Mouse (Mus musculus): ENCODE measurements at regions not wholly inside any gene's neighbourhood (a gene's known extent, or its start where the extent isn't known, plus 50 kb on each side); places are given as distances from the start of the nearest gene placed in this dataset.

DNA sequence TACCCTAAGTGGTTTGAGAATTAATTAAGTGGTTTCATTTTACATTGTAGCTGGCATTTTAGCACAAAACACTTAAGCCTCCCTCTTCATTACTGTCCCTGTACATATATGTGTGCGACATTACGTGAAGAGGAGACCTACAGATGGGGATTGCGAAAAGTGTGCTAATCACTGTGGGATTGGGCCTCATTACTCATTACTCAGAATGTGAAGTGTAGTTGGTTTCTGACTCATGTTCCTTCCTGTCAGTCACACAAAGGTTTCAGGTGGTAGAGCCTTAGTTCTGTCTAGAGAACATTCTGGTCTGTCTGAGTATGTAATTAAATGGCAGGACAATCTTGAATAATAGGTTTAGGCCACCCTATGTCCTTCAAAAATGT lies 349.0 kb upstream of the Adgrl2 start:
- no peak for ATAC-seq (ENCODE audit: insufficient number of reproducible peaks, low FRiP score, low TSS enrichment)

DNA sequence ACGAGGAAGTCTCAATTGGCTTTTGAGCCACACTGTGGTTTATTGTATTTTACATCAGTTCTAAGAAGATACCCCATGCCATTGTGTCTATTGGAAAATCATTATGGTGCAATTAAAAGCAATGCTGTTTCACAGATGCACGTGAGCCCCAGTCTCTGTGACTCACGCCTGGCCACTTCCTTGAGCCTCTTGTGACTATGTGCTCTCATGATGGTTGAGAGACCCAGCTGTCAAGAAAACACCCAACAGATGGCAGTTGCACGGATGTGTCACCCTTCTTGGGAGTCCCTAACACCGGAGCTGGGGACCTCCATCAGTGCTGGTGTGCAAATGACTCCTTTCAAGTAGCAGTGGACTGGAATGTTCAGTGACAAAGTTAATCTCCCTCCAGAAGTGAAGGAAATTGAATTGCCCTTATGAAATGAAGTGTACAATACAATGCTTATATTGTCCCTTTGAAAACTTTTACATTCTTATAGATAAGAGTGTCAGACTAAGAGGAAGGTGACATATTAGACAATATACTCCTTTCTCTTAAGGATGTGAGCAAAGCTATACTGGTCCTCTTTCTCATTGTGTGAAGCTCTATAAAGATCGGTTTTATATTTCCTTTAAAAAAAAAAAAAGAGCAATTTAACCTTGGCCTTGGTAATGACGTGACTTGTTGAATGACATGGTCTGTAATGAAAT lies 348.5 kb upstream of the Adgrl2 start:
- ATAC-seq (ENCODE audit: insufficient number of reproducible peaks, low FRiP score, low TSS enrichment): no peak

- no peak for ATAC-seq (ENCODE audit: insufficient number of reproducible peaks, low FRiP score, low TSS enrichment)
These were observed 344.9 kb upstream of the Adgrl2 start for GRCm38 (mm10) chr3:149335259-149335658.

DNA sequence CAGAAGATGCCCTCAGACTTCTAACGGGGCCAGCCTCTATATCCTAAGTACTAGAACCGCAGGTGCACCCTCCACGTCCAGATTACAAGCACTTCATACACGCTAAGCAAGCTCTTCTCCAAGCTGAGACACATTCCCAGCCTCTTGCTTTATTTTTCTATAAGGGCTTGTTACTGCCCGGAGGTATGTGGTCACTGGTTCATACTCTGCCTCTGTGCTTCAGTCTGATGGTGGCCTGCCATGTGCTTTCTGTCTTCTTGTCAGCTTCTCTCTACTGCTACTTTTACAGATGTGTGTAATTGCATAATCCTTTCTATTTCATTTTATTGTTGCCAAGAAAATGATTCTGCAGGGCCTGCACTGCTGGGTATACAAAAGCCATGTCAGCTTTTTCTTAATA lies 343.3 kb upstream of the Adgrl2 start:
- no peak for ATAC-seq (ENCODE audit: insufficient number of reproducible peaks, low FRiP score, low TSS enrichment)

DNA sequence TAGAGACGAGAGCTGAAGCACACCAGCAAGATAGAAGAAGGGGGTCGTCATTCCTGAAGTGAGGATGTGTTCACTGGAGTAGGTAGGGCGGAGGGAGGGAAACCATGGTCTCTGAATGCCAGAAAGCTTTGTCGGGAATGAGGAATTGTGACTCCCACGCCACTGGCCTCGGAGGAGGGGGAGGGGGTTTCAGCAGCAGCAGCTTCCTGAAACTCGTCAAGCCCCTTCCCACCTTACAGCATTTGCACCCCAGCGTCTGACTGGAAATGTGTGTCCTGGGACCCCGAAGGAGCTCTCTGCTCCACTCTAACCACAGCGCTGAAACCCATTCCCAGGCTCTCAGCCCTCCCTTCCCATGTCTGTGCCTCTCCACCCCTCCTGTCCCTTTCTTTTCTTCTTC lies 342.8 kb upstream of the Adgrl2 start:
- no peak for ATAC-seq (ENCODE audit: insufficient number of reproducible peaks, low FRiP score, low TSS enrichment)

GRCm38 (mm10) chr3:149332105-149332504 lies 341.8 kb upstream of the Adgrl2 start:
- no peak for ATAC-seq (ENCODE audit: insufficient number of reproducible peaks, low FRiP score, low TSS enrichment)

- no peak for ATAC-seq (ENCODE audit: insufficient number of reproducible peaks, low FRiP score, low TSS enrichment)
These were observed 341.1 kb upstream of the Adgrl2 start for GRCm38 (mm10) chr3:149331251-149331960.

DNA sequence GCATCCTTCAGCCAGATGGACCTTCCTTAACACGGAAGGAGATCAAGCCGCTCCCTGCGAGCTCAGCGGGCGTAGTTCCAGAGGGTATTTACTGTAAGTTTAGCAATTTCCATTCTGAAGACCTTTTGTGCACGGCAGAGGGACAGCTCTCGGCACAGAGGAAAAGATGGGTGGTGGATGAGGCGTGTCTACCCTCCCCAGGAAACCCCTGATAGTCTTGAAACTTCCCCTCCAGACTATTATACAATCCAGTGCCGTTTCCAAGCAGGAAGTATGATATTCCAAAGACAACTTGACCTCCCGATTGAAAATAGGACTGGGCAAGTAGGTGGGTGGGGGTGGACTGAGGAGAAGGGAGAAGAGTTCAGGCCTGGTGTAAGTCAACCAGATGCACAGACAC lies 340.4 kb upstream of the Adgrl2 start:
- ATAC-seq (ENCODE audit: insufficient number of reproducible peaks, low FRiP score, low TSS enrichment): no peak

DNA sequence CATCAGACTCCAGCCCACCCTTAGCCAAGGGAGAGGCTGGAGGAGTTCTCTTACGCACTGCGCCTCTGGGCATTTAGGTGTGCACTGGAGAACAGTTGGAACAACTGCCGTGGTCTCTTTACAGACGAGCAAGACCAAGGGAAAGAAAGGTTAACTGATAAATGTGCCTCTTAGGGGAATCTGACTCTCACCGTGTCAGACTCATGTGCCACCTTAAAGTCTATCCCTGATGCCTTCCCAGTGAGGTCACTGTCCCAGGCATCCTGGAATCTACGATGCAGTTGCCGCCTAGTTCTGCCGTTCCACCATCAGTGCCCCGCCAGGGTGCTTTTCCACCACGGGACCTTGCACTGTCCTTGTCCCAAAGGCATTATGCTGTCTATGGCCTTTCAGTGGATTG lies 339.7 kb upstream of the Adgrl2 start:
- no peak for ATAC-seq (ENCODE audit: insufficient number of reproducible peaks, low FRiP score, low TSS enrichment)

DNA sequence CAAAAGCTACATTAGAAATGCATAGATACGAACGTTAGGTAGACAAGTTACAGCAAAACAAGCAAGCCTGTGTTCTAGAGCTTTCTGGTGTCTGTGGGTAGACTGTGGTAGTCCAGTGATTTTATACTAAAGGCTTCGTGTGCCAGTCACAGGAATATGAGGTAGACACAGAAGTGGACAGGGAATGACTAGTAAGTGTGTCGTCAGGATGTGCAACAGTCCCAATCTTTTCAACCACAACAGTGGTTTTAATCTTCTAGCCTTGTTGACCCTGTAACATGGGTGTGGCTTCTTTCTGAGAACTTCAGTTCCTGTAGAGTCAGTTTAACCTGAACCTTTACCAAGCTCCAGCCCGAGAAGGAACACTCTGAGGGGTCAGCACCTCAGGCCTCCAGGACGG lies 339.3 kb upstream of the Adgrl2 start:
- ATAC-seq (ENCODE audit: insufficient number of reproducible peaks, low FRiP score, low TSS enrichment): no peak

DNA sequence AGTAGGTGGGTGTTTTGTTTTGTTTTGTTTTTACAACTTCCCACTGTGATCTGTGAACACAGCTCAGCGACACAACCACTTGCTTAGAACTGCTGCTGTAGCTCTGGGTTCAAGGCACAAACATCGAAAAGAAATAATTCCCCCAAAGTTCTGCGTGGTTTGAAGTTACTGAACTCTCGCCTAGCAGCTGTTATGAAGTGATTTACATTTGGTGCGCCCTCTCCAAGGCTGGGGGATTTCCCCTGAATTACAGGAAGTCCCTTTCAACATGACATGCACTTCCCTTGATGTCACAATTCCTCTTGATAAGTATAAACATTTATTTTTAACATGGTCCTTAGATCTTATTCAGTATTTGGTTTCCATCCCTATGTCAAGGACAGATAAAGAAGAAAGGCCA lies 336.3 kb upstream of the Adgrl2 start:
- ATAC-seq (ENCODE audit: insufficient number of reproducible peaks, low FRiP score, low TSS enrichment): no peak

- no peak for ATAC-seq (ENCODE audit: insufficient number of reproducible peaks, low FRiP score, low TSS enrichment)
These were observed 333.7 kb upstream of the Adgrl2 start for GRCm38 (mm10) chr3:149324088-149324487.

DNA sequence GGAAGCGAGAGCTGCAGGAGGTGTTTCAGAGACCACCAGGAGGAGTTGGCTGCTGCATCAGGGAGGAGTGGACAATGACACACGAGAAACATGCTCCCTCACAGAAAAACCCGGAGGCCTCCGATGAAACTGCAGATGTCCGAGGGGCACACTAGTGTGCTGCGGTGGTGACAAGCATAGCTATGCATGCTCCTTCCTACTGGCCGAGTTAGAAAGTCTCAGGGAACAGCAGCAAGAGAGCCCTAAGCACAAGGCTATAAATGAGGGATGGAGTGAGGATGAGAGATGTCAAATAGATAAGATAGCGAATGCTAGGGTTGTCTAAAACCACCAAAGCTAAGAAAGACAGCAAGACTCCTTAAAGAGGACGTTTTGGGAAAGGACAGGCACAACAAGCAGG lies 328.4 kb upstream of the Adgrl2 start:
- ATAC-seq (ENCODE audit: insufficient number of reproducible peaks, low FRiP score, low TSS enrichment): no peak

GRCm38 (mm10) chr3:149314258-149314657 lies 323.9 kb upstream of the Adgrl2 start:
- ATAC-seq (ENCODE audit: insufficient number of reproducible peaks, low FRiP score, low TSS enrichment): no peak

- no peak for ATAC-seq (ENCODE audit: insufficient number of reproducible peaks, low FRiP score, low TSS enrichment)
These were observed 322.9 kb upstream of the Adgrl2 start for GRCm38 (mm10) chr3:149313217-149313616.

DNA sequence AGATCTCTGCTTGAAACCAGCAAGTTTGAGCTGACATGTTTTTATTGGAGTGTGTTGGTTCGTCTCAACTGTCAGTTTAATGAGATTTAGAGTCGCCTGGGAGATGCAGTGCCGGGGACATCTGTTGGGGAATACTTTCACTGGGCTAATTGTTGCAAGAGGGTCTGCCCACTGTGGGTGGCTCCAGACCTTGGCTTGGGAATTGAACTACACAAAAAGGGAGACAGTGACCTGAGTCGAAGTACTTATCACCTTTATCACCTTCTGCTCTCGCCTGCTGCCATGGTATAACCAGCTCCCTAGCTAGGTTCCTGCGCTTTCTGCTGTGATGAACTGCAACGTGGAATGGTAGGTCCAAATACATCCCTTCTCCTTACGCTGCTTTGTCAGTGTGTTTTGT lies 321.2 kb upstream of the Adgrl2 start:
- ATAC-seq (ENCODE audit: insufficient number of reproducible peaks, low FRiP score, low TSS enrichment): no peak

DNA sequence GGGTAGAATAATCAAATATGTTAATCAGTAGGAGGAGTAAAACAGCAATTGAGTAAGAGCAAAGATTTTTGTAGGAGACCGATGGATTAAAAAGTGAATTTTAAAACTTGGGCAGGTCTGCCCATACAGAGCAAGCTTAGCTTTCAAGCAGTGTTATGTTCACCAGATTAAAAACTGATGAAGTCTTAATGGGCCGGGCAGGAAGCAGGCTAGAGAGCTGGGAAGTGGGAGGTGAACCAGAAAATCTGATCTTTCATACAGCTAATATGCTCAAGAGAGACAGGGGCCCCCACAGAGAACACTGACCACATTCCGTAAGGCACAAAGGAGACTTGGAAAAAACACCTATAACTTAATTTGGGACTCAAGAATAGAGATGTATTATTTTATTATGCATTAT lies 316.4 kb upstream of the Adgrl2 start:
- ATAC-seq (ENCODE audit: insufficient number of reproducible peaks, low FRiP score, low TSS enrichment): no peak

DNA sequence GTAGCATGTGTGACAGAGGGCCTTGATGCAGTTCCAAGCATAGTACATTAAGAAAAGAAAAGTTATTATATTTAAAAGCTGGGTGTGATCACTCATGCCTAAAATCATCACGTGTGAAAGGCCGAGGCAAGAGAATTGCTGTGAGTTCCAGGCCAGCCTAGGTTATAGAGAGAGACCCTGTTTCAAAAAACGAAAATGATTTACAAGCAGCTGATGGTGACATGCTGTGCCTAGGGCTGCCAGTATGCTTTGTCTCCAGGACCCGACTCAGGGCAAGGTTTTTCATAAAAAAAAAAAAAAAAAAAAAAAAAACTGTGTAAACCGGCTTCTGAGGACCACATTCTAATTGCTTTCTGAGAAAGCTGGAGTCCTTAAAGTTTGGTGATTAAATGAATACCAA lies 315.9 kb upstream of the Adgrl2 start:
- no peak for ATAC-seq (ENCODE audit: insufficient number of reproducible peaks, low FRiP score, low TSS enrichment)

DNA sequence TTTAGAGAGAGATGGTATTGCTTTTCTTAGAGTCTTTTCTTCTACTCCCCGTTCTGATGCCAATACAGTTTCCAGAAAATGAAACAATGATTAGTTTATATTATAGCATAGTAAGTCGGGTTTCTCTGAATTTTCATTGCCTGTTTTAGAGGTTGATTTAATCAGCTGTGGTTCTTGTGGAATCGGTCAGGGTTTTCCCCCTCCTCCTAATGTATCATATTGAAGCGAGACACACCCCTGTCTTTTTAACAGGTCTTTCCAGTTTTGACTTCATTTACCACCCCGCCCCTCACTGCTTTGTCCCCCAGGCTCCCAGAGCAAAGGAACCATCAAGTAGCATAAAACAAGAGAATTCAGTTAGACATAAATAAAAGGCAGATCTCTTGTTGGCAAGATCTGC lies 315.1 kb upstream of the Adgrl2 start:
- no peak for ATAC-seq (ENCODE audit: insufficient number of reproducible peaks, low FRiP score, low TSS enrichment)

DNA sequence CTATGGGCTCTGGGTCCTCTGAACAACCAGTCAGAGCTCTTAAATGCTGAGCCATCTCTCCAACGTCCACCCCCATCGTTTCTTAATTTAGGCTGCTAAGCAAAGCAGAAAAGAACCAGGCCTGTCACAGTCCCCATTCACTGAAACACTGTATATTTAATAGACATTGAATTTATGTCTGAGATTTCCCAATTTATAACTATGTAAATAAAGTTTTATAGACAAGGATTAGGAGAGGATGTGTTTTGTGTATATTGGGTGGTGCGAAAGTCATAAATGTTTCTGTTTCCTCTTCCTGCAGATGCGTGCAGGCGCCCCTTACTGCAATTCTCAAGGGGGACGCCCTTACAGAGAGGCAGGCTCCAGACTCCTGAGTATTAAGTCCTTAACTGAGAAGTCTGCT lies 314.7 kb upstream of the Adgrl2 start:
- no peak for ATAC-seq (ENCODE audit: insufficient number of reproducible peaks, low FRiP score, low TSS enrichment)

DNA sequence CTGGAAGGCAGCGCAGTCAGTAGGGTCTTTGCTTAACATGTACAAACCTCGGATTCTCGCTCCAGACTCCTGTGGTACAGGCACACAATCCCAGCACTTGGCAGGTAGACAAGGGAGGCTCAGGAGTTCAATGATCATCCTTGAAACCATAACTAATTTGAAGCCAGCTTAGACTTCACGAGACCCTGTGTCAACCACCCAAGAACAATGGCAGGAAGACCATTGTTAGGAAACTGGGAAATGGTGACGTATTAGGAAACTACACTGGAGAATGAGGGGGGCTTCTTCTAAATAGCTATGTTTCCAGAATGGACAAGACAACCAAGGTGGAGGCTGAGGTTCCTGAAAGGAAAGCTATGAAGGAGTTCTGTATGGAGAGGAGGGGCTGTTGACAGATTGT lies 313.1 kb upstream of the Adgrl2 start:
- no peak for ATAC-seq (ENCODE audit: insufficient number of reproducible peaks, low FRiP score, low TSS enrichment)

GRCm38 (mm10) chr3:149300002-149300401 lies 309.6 kb upstream of the Adgrl2 start:
- no peak for ATAC-seq (ENCODE audit: insufficient number of reproducible peaks, low FRiP score, low TSS enrichment)

Data from cerebellum, adult (tissue).